Mouse (Mus musculus): ENCODE results near the gene Gm34653. TPM values are rescaled to one million over a fixed set of nuclear protein-coding genes. Genes with fewer than 3 reads are reported as not detected.
"Not testable (repeated sequence)": the region's sequence is repeated elsewhere in the genome, so short reads cannot be mapped to it uniquely, and the experiment has no call there.

Gm34653 gene
- polyA plus RNA-seq, 1 experiment: not detected

DNA sequence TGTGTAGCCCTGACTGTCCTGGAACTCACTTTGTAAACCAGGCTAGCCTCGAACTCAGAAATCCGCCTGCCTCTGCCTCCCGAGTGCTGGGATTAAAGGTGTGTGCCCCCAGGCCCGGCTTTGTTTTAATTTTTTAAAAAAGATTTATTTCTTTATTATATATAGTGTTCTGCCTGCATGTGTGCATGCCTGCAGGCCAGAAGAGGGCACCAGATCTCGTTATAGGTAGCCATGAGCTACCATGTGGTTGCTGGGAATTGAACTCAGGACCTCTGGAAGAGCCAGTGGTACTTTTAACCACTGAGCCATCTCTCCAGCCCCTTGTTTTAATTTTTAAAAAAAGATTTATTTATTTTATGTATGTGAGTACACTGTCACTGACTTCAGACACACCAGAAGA is 7.3 kb downstream of the Gm34653 start:
- not testable (repeated sequence) for H3K4me3 ChIP-seq (ENCODE audit: insufficient read depth, low read length); H3K27ac ChIP-seq (ENCODE audit: insufficient read depth, low read length); H3K4me1 ChIP-seq (ENCODE audit: control insufficient read depth, insufficient read depth, low read length)
- TF ChIP-seq CTCF (IDR thresholded peaks at IDR 0.05; ENCODE audit: borderline replicate concordance, insufficient read depth, low read length): peak; percentile 28; the same call in 1 of the 2 replicates

DNA sequence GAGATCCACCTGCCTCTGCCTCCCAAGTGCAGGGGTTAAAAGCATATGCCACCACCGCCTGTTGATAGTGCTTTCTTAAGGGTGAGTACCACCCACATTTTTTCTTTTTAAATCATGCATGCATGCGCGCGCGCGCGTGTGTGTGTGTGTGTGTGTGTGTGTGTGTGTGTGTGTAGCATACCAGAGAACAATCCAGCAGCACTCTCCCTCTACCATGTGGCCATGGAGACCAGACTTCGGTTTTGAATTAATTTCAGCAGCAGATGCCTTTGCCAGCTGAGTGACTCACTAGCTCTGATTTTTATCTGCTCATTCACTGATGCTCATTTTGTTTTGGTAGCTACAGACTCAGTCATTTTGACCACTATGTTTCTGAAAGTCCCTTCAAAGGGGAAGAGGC is 8.9 kb downstream of the Gm34653 start:
- TF ChIP-seq POLR2A (IDR thresholded peaks at IDR 0.05; ENCODE audit: low read depth, low read length) (no peak), CTCF (IDR thresholded peaks at IDR 0.05; ENCODE audit: borderline replicate concordance, insufficient read depth, low read length) (no peak)
- no peak overlapping the region for H3K27ac ChIP-seq (ENCODE audit: insufficient read depth, low read length)
- no peak overlapping the region for H3K4me3 ChIP-seq (ENCODE audit: insufficient read depth, low read length)
- no peaks in the 10 kb centered on the region for H3K4me1 ChIP-seq (ENCODE audit: control insufficient read depth, insufficient read depth, low read length)

DNA sequence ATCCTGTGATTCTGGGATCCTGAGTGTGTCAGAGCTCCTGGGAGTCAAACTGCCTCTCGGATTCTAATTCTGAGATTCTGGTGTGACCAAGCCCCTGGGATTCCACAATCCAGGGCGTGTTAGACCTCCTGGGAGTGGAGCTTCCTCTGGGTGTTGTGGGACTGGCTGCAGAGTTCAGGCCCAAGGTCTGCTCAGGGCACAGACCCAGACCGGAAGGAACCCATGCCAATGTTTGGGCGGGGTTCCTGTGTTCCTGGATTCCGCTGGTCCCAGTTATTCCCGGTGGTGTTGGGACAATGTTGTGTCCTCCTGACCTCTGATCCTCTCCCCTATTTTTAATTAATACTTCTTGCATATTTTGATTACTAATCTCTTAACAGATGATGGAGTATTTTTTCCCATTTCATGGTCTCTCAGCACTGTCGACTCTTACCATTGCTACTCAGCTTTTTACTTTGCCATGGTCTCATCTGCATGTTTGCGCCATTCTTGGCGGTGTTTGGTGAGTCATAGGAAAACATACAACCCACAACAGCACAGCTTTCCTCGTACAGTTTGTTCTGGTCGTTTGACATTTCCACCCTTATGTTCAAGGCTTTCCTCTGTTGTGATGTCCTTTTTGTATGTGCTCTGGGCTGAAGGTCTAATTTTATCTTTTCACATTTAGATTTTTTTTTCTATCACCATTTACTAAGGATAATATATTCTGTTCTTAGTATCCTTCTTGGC is 10.6 kb downstream of the Gm34653 start:
- Histone ChIP-seq H3K4me1 (ENCODE audit: control insufficient read depth, insufficient read depth, low read length) (no peaks in the 10 kb centered on the region), H3K27ac (ENCODE audit: insufficient read depth, low read length) (no peak overlapping the region), H3K4me3 (ENCODE audit: insufficient read depth, low read length) (no peak overlapping the region)
- no peak for TF ChIP-seq POLR2A (IDR thresholded peaks at IDR 0.05; ENCODE audit: low read depth, low read length)
- no peak for TF ChIP-seq CTCF (IDR thresholded peaks at IDR 0.05; ENCODE audit: borderline replicate concordance, insufficient read depth, low read length)

DNA sequence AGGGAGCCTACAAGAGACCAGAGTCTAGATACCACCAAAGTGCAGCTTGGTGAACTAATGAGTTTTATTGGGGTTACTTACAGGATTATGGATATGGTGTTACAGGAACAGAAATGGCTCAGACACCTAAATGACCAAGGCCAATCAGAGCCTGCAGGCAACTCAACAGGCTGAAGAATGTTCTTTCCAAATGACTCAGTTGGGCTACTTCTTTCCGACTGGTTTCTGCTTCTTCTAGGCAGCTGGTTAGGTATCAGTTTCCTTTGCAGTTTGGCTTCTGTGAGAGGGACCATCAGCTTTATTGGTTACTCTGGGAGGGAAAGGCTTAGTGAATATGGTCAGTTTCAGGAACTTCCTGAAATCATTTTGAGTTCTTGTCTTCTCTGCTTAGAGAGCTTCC is 14.9 kb downstream of the Gm34653 start:
- no peak overlapping the region for H3K27ac ChIP-seq (ENCODE audit: insufficient read depth, low read length)
- TF ChIP-seq CTCF (IDR thresholded peaks at IDR 0.05; ENCODE audit: borderline replicate concordance, insufficient read depth, low read length) (no peak), POLR2A (IDR thresholded peaks at IDR 0.05; ENCODE audit: low read depth, low read length) (no peak)
- H3K4me3 ChIP-seq (ENCODE audit: insufficient read depth, low read length): no peak overlapping the region
- H3K4me1 ChIP-seq (ENCODE audit: control insufficient read depth, insufficient read depth, low read length): no peaks in the 10 kb centered on the region

DNA sequence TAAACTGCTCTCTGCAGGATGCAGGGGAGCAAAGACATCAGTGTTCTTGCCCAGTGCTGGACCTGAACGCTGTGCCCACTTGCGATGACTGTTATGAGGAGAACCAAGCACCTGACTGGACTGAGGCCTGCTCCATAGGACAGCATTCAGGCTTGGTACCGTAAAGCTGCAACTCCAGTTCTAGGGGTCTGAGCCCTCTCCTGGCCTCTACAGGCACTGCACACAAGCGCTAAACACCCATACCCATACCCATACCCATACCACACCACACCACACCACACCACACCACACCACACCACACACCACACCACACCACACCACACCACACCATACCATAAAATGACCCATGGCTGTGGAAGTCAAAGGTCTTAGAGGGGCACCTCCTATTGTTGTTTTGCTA is 22.5 kb downstream of the Gm34653 start:
- no peak for TF ChIP-seq POLR2A (IDR thresholded peaks at IDR 0.05; ENCODE audit: low read depth, low read length)
- TF ChIP-seq CTCF (IDR thresholded peaks at IDR 0.05; ENCODE audit: borderline replicate concordance, insufficient read depth, low read length): no peak
- H3K4me3 ChIP-seq (ENCODE audit: insufficient read depth, low read length): no peak overlapping the region
- H3K27ac ChIP-seq (ENCODE audit: insufficient read depth, low read length): no peak overlapping the region
- no peaks in the 10 kb centered on the region for H3K4me1 ChIP-seq (ENCODE audit: control insufficient read depth, insufficient read depth, low read length)

DNA sequence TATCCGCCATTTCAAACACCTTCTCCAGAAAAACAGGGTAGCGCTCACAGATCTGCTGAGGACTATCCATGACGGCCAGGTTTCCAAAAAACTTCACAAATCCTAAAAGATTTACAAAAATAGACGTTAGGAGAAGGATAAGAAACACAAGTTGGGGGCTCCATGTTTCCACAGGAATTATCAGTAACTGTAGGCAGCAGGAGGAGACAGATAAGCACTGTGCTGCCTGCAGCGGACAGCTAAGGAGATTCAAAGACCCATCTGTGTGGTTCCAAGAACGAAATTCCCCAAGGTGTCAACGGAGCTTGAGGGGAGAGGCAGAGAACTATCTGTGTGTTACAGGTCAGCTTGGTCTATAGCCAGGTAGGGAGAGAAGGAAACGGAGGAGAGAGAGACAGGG is 24.9 kb downstream of the Gm34653 start:
- no peaks in the 10 kb centered on the region for H3K4me1 ChIP-seq (ENCODE audit: control insufficient read depth, insufficient read depth, low read length)
- no peak overlapping the region for H3K27ac ChIP-seq (ENCODE audit: insufficient read depth, low read length)
- TF ChIP-seq CTCF (IDR thresholded peaks at IDR 0.05; ENCODE audit: borderline replicate concordance, insufficient read depth, low read length): no peak
- TF ChIP-seq POLR2A (IDR thresholded peaks at IDR 0.05; ENCODE audit: low read depth, low read length): no peak
- H3K4me3 ChIP-seq (ENCODE audit: insufficient read depth, low read length): no peak overlapping the region

DNA sequence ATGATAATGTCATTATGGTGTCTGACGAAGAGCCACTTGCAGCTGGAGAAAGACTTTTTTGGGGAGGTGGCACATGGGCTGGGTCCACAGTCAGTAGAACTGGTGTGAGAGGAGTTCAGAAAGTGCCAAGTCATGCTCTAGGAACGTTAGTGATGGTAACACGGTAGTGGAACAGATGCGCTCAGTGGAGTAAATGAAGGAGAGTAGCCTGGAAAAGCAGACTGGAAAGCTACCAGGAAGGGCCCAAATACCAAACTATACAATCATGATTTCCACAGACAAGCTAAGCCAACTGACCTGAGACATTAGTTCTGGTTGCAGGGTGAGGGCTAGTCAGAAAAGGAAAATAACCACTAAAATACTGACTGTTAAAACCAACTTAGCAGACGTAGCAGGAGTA is 36.9 kb downstream of the Gm34653 start:
- TF ChIP-seq CTCF (IDR thresholded peaks at IDR 0.05; ENCODE audit: borderline replicate concordance, insufficient read depth, low read length) (no peak), POLR2A (IDR thresholded peaks at IDR 0.05; ENCODE audit: low read depth, low read length) (peak; percentile 43)
- Histone ChIP-seq H3K27ac (ENCODE audit: insufficient read depth, low read length) (peak overlapping the region; percentile 84), H3K4me1 (ENCODE audit: control insufficient read depth, insufficient read depth, low read length) (0 out of 2 replicates have a peak, but pooled peaks cover 3% of the 10 kb centered on the region), H3K4me3 (ENCODE audit: insufficient read depth, low read length) (peak overlapping the region; percentile 83)

DNA sequence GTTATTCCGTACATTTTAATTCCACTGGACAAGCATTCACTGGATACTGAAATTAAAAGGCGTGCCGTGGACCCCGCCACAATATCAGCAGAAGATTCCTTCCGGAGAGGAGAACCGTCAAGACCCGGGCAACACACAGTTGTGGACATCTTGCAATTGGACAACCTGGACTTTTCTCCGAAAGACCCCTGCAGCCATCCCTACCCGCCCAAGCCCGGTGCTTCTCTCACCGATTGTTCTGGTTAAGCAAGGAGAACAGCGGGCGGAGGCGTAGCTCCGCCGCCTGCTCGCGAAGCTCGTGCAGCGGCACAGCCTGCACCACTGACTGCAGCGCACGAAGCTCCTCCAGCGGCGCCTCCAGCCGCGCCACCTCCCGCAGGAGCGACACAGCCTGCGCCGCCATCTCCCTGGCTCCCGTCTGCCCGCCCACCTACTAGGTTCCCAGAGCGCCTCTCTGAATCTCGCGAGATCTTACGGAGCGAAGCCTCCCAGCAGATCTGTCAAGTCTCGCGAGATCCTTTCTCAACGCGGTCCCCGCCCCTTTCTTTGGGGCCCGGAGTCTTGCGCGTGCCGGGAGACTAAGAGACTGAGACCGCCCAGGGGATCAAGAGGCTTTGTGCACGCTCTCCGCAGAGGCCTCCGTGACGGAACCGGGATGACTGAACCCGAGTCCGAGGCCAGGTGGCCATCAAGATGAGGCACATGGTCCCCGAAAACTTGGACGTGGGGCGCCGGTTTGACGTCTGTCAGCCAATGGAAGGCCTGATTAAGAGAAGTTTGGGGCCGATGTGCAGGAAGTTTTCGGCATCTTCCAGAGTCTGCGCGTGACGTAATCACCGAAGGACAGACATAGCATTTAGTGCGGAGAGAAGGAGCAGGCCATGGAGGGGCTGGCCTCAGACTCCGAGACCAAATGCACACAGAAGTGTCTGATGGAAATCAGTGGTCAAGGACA is 38.0 kb downstream of the Gm34653 start:
- TF ChIP-seq POLR2A (IDR thresholded peaks at IDR 0.05; ENCODE audit: low read depth, low read length): peak; percentile 94
- TF ChIP-seq CTCF (IDR thresholded peaks at IDR 0.05; ENCODE audit: borderline replicate concordance, insufficient read depth, low read length): no peak
- Histone ChIP-seq H3K4me1 (ENCODE audit: control insufficient read depth, insufficient read depth, low read length) (0 out of 2 replicates have a peak, but pooled peaks cover 3% of the 10 kb centered on the region), H3K4me3 (ENCODE audit: insufficient read depth, low read length) (peak overlapping the region; percentile 99), H3K27ac (ENCODE audit: insufficient read depth, low read length) (peak overlapping the region; percentile 97)

DNA sequence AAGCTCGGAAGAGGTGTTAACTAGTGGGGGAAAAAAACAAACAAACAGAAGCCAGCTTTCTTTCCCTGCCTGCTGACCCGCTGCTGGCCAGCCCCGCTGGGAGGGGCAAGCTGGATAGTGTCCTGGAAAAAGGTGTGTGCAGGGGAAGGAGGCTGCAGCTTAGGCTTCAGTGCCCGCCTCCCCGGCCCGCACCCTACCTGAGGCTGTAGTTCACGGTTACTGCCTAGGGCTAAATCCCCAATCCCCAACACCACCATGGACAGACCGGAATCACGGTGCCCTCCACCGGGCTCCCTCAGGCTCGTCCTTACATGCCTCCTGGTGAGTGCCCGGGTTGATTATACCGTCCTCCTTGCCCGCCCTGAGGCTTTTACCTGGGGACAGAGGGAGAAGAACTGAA is 41.5 kb downstream of the Gm34653 start, which contains the start of gene Cutal:
TSS of gene Cutal (plus strand) at position 126 of the 400 bp plus-strand sequence.
- Histone ChIP-seq H3K4me3 (ENCODE audit: insufficient read depth, low read length) (no peak within 1 kb of the TSS), H3K27ac (ENCODE audit: insufficient read depth, low read length) (no peak within 1 kb of the TSS), H3K4me1 (ENCODE audit: control insufficient read depth, insufficient read depth, low read length) (no peaks in the 10 kb centered on the region)
- TF ChIP-seq POLR2A (IDR thresholded peaks at IDR 0.05; ENCODE audit: low read depth, low read length): no peak
- no peak for TF ChIP-seq CTCF (IDR thresholded peaks at IDR 0.05; ENCODE audit: borderline replicate concordance, insufficient read depth, low read length)
